Mouse (Mus musculus) common myeloid progenitor, adult 5-6 weeks (primary cell): ENCODE measurements around the gene 4931406P16Rik. TPM values are rescaled to one million over a fixed set of nuclear protein-coding genes. Genes with fewer than 3 reads are reported as not detected.
"Not testable (repeated sequence)": the region's sequence is repeated elsewhere in the genome, so short reads cannot be mapped to it uniquely, and the experiment has no call there.

Experiments
- ATAC-seq: replicated peaks from 2 replicates; pipeline ENCODE4 v1.8.0; 2016; ENCODE audit warnings: low read depth, mild to moderate bottlenecking, moderate TSS enrichment, inconsistent platforms; ENCODE audit not compliant: poor library complexity, severe bottlenecking
- total RNA-seq: library from RNA; stranded (forward); fragments of 200-1000, 187-1606 nt; gene quantifications from 2 replicates; pipeline ENCODE4 v1.2.3, GENCODE M21; 2017

4931406P16Rik gene
- 14.6 and 23.7 TPM in 2 replicates for total RNA-seq

GRCm38 (mm10) chr7:34313443-34313875 is at the start of gene 4931406P16Rik:
4931406P16Rik (minus strand) TSS chr7:34313551.
- peak; percentile 77 for ATAC-seq

DNA sequence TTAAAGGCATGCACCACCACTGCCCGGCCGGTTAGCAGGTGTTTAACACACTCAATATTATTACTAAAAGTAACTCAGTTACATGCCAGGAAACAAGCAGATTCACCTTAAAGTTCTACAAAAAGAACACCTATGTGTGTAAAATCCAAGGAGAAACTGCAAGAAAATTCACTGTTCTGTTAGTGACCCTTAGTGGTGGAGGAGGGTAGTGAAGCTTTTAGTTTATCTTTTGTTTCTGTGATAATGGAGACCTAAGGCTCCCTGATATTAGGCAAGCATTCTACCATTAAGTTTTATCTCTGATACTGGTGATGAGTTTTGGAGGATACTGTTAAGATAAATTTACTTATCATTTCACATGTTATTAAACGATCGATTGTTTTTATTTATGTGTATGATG is 42.3 kb upstream of the 4931406P16Rik start:
- ATAC-seq: peak; percentile 76

DNA sequence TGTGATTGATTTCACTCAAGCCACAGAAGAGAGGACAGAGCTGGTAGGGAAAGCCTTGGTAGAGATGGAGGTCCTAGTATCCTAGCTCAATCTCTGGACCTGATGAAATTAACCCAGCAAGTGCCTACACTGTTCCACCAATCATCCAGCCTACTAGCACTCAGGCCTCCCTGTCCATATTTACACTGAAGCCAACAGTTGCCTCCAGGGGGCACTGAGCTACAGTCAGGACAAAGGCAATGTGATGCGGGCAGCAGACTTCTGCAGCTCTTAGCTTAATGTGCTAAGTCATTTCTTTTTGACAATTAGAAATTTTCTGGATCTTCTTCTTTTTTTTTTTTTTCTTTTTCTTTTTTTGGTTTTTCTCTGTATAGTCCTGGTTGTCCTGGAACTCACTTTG is 38.6 kb upstream of the 4931406P16Rik start:
- ATAC-seq: peak; percentile 74

GRCm38 (mm10) chr7:34350166-34350565 is 36.8 kb upstream of the 4931406P16Rik start:
- ATAC-seq: no peak

- no peak for ATAC-seq
These were observed 34.7 kb upstream of the 4931406P16Rik start for GRCm38 (mm10) chr7:34348011-34348410.

GRCm38 (mm10) chr7:34347041-34347440 is 33.7 kb upstream of the 4931406P16Rik start:
- ATAC-seq: no peak

DNA sequence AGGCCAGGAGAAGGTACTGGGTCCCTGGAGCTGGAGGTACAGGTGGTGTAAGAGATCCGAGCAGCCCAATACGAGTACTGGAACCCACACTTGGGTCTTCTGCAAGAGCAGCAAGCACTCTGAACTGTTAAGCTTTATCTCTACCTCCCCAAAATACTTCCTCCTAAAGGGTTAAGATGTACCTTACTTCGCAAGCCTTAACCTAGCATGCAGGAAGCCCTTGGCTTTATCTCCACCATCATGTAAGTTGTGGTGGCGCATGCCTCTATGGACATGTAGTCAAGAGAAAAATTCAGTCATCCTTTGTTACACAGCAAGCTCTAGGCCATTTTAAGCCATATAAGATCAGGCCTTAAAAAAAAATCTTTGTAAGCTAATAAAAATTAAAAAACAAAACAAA is 33.2 kb upstream of the 4931406P16Rik start:
- peak; percentile 52 for ATAC-seq

GRCm38 (mm10) chr7:34342040-34342793 is 28.9 kb upstream of the 4931406P16Rik start:
- ATAC-seq: no peak

- ATAC-seq: no peak
These were observed 27.5 kb upstream of the 4931406P16Rik start for GRCm38 (mm10) chr7:34340841-34341240.

GRCm38 (mm10) chr7:34339164-34339489 is 25.8 kb upstream of the 4931406P16Rik start:
- ATAC-seq: peak; percentile 24; the same call in 1 of the 2 replicates

- no peak for ATAC-seq
These were observed 25.3 kb upstream of the 4931406P16Rik start for GRCm38 (mm10) chr7:34338445-34339163.

GRCm38 (mm10) chr7:34337268-34337667 is 23.9 kb upstream of the 4931406P16Rik start:
- no peak for ATAC-seq

DNA sequence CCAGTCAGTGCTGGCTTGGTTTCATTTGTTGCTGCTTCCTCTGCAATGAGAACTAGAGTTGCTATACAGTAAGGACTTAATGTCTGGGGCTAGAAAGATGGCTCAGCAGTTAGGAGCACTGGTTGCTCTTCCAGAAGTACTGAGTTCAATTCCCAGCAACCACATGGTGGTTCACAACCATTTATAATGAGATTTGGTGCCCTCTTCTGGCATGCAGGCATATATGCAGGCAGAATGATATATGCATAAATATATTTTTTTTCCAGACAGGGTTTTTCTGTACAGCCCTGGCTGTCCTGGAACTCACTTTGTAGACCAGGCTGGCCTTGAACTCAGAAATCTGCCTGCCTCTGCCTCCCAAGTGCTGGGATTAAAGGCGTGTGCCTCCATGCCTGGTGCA is 23.2 kb upstream of the 4931406P16Rik start:
- ATAC-seq: not testable (repeated sequence)

DNA sequence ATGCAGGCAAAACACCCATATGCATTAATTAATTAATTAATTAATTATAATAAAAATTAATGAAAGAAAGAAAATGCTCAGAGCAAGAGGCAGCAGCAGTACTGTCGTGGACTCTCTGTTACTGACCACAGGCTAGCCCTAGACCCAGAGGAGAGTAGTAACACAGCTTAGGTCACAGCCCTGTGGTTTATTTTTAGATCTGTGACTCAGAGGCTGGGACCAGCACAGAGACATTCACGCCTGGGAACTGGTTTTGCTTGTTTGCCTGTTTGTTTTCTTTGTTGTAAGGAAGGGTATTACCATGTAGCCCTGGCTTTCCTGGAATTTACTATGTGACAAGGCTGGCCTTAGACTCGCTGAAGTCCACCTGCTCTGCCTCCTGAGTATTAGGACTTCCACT is 14.1 kb upstream of the 4931406P16Rik start:
- no peak for ATAC-seq

GRCm38 (mm10) chr7:34324857-34325256 is 11.5 kb upstream of the 4931406P16Rik start:
- ATAC-seq: no peak

DNA sequence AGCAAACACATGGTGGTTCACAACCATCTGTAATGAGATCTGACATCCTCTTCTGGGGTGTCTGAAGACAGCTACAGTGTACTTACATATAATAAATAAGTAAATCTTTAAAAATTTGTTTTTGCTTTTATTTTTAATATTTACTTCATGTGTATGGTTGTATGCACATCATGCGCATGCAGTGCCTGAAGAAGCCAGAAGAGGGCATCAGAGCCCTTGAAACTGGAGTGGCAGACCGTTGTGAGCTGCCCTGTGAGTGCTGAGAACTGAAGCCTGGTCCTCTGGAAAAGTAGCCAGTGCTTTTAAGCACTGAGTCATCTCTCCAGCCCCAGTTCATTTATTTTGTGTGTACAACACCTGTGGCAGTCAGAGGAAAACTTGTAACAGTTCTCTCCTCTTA is 10.7 kb upstream of the 4931406P16Rik start:
- ATAC-seq: no peak

GRCm38 (mm10) chr7:34323351-34323750 is 10.0 kb upstream of the 4931406P16Rik start:
- ATAC-seq: no peak

GRCm38 (mm10) chr7:34321958-34322357 is 8.6 kb upstream of the 4931406P16Rik start:
- ATAC-seq: no peak

DNA sequence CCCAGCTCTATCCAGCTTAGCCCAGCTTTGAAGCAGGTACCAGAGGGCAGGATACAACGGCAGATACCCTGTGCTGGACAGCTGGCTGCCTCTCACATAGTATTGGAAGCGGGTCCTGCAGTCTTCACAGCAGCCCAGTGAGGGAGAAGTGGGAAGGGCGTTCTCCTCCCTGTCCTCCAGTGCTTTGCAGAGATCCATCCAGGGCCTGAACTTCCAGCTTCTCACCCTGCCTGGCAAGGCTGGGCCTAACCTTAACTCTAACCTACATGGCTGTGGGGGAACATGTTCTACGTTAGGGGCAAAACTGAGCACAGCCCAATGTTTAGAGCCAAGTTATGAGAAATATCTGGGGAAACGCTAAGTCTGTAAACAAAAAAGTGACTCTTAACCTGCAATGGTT is 7.8 kb upstream of the 4931406P16Rik start:
- no peak for ATAC-seq

DNA sequence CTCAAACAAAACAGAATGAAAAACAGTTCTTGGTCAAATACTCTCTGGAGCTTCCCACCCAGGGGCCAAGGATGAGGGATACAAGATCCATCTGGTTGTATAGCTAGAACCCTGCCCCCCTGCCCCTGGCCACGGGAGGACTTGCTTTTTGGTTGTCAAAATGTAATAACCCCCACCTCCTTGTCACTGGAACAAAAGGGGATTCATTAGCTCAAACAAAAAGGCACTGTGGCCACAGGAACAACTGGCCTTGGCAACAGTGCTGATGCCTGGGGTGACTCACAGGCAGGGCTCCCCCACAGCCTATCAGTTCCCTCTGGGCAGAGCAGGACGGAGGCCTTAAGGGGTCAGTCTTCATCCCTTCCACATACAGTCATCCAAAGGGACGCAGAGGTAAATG is 6.6 kb upstream of the 4931406P16Rik start:
- ATAC-seq: no peak

DNA sequence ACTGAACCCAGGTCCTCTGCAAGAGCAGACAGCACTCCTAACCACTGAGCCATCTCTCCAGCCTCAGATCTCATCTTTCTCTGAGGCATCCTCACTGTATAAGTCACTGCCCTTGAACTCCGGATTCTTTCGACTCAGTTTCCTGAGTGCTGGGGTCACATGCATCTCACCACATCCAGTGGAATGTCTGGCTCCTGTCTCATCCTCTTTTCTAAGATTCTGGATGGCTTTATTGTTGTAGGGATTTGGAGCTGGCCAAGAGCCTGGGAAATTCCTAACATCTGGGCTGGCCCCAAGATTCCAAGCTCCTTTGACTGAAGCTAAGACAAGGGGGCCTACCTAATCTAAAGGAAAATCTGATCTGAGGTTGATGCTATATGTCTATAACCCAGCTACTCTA is 5.8 kb upstream of the 4931406P16Rik start:
- no peak for ATAC-seq
